Mouse (Mus musculus) neural tube, embryonic 15.5 days (tissue): ENCODE results near the gene Pcp4l1. TPM values are rescaled to one million over a fixed set of nuclear protein-coding genes. Genes with fewer than 3 reads are reported as not detected.

Experiments used
- ATAC-seq: fragments of 200-750 bp; cut with Nextera tagmentation; 2 replicates; pipeline ENCODE4 v1.8.0; 2017; ENCODE audit warnings: mild to moderate bottlenecking, moderate TSS enrichment, moderate library complexity; ENCODE audit not compliant: low FRiP score
- H3K27ac ChIP-seq: fragments of 300-500 bp; sonication (generic); replicated peaks from 2 replicates; pipeline ENCODE4 v1.5.1; 2015; ENCODE audit warnings: mild to moderate bottlenecking, inconsistent platforms
- H3K27me3 ChIP-seq: fragments of 300-500 bp; sonication (generic); replicated peaks from 2 replicates; pipeline ENCODE4 v1.6.1; 2015; ENCODE audit warnings: inconsistent platforms
- H3K36me3 ChIP-seq: fragments of 300-500 bp; sonication (generic); 2 replicates; pipeline ENCODE4 v1.6.1; 2015; ENCODE audit warnings: inconsistent platforms
- H3K4me1 ChIP-seq: fragments of 300-500 bp; sonication (generic); 2 replicates; pipeline ENCODE4 v1.6.1; 2015; ENCODE audit warnings: inconsistent platforms
- H3K4me2 ChIP-seq: fragments of 300-500 bp; sonication (generic); 2 replicates; pipeline ENCODE4 v1.6.1; 2015; ENCODE audit warnings: inconsistent platforms, mild to moderate bottlenecking, moderate library complexity
- H3K4me3 ChIP-seq: fragments of 300-500 bp; sonication (generic); replicated peaks from 2 replicates; pipeline ENCODE4 v1.5.1; 2015; ENCODE audit warnings: mild to moderate bottlenecking, inconsistent platforms
- H3K9ac ChIP-seq: fragments of 300-500 bp; sonication (generic); replicated peaks from 2 replicates; pipeline ENCODE4 v1.6.1; 2015; ENCODE audit warnings: mild to moderate bottlenecking, inconsistent platforms
- H3K9me3 ChIP-seq: fragments of 300-500 bp; sonication (generic); replicated peaks from 2 replicates; pipeline ENCODE4 v1.6.1; 2016; ENCODE audit warnings: inconsistent platforms
- WGBS: fragments of 180-500 bp; shearing (Covaris S2); methylation state at CpG from one replicate; pipeline ENCODE4 v1.1.7; 2015; ENCODE audit warnings: mixed read lengths; 5-methylcytosine and 5-hydroxymethylcytosine counted together
- polyA plus RNA-seq: library from polyadenylated mRNA; unstranded; fragments of >200 nt; fragmentation: Nextera tagmentation; extraction: Ambion mirVana; gene quantifications from 2 replicates; pipeline ENCODE4 v1.2.1, GENCODE M21; 2015

Gene Pcp4l1
- polyA plus RNA-seq, 1 experiment from 2014 or later = 34.0 TPM

DNA sequence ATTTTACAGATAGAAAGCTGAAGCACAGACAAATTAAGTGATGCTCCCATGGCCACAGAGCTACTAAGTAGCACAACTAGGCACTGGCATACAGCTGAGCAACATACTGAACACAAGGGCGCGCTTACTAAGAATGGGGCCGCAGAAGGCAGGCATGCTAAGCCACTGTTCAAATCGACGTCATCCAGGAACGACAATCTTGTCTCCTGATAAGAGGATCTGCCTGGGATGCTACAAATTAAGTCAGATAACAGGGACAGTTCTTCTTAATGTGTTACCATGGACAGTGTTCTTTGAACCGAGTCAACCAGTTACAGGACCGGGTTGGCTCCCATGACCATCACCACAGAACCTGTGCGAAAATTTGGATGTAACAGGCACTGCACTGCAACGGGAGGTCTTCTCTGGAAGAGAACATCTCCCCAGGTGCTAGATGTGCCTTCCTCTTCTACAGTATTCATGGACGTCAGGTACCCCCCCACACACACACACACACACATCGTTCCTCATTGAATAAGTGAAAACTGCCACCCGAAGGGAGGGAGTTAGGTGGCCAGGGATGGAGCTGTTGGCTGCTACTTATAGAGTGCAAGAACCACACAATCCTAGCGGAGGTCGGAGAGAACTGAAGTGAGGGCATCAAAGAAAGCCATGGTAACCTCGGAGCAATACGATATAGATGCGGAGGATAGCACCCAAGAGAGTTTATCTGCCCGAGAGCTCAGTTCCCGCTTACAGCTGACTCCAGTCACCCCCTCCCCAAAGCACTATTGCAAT is 834 bp downstream of the Pcp4l1 start:
- H3K27ac ChIP-seq = 0 out of 2 replicates have a peak overlapping the region, but pooled peaks have one; percentile 24
- WGBS = 6% methylated on average over 20 of the region's 20 CpGs
- peak overlapping the region; percentile 99 for H3K4me2 ChIP-seq
- peak; percentile 47; the same call in 1 of the 2 replicates for ATAC-seq
- H3K27me3 ChIP-seq = peaks cover 36% of the 10 kb centered on the region
- peak overlapping the region; percentile 61 for H3K9ac ChIP-seq
- H3K36me3 ChIP-seq = no peaks in the 10 kb centered on the region
- no peaks in the 10 kb centered on the region for H3K9me3 ChIP-seq
- peak overlapping the region; percentile 58 for H3K4me3 ChIP-seq
- peaks cover 39% of the 10 kb centered on the region for H3K4me1 ChIP-seq

DNA sequence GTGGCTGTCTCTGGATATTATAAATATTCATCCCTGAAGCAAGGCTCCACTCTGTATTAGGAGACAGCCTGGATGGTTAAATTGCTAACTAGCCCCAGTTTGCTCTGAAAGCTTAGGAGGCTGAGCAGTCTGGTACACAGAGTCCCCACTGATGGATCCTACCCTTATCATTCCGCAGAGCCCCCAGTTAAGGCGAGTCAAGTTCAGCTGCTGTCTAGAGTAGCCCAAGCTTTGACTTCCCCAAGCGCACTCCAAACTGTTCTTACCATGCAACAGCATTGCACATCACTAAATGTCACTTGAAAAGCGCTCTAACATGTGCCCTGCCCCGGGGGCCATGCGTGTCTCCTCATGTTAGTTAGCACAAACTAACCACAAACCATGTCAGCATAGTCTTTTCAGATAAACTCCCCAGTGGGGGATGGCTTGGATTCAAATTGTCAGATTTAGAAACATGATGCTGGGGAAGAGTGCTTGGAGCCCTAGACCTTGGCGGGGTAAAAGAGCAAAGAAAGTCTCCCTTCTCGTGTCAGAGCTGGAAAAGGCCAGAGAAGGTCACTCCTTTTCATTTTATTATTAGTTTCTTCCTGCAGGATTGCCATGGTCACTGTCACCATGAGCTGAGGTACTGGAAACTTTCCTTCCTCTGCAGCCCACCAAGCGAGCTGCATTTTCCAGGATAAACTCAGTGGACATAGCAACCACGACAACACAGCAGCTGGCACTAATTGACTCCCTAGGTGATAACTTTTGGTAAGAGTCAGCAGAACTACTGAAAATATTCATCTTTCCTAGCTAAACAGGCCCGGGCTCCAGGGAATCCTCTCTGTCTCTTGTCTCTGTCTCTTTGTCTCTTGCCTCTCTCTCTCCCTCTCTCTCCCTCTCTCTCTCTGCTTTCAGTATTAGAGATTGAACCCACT is 1.9 kb downstream of the Pcp4l1 start:
- H3K4me3 ChIP-seq = peak overlapping the region; percentile 58
- peak overlapping the region; percentile 99 for H3K4me2 ChIP-seq
- peak overlapping the region; percentile 51 for H3K27ac ChIP-seq
- peaks cover 46% of the 10 kb centered on the region for H3K4me1 ChIP-seq
- H3K9ac ChIP-seq = no peak overlapping the region
- peaks cover 36% of the 10 kb centered on the region for H3K27me3 ChIP-seq
- no peak; the same call in 1 of the 2 replicates for ATAC-seq
- 28% methylated on average over 11 of the region's 11 CpGs for WGBS
- no peaks in the 10 kb centered on the region for H3K36me3 ChIP-seq
- no peaks in the 10 kb centered on the region for H3K9me3 ChIP-seq

DNA sequence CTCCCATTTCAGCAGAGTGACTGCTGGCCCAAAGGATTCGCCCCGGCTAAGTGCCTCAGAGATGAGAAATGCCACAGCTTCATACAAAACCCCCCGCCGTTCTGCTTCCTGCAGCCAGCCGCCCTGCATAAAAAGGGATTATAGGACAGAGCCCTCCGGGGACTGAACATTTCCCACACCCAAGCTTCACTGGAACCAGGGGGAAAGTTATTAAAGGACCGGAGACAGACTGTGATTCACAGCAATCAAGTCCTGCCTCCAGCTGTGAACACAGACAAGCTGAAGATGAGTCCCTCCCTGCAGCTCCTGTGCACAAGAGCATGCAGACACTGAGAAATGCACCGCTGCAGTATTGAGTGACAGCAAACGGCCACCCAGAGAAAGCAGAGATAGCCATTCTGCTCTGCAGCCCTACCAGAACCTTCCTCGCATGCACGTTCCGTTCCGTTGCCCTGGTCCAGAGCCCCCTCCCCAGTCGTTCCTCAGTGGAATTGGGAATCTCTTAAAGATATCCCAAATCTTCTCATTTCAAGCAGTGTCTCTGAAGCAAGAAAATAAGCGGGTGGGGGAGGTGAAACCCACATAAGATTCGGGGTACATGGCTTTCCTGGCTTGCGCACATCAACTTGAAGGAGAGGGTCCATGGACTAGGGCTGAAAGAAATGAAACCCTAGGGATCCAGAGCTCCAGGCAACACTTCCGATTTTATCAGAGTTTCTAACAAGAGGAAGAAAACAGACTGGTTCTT is 2.8 kb downstream of the Pcp4l1 start:
- peaks cover 36% of the 10 kb centered on the region for H3K27me3 ChIP-seq
- H3K9me3 ChIP-seq = no peaks in the 10 kb centered on the region
- peak overlapping the region; percentile 51 for H3K27ac ChIP-seq
- peak overlapping the region; percentile 99 for H3K4me2 ChIP-seq
- WGBS = 4% methylated on average over 18 of the region's 18 CpGs
- H3K9ac ChIP-seq = peak overlapping the region; percentile 44
- ATAC-seq = peak; percentile 21; the same call in 1 of the 2 replicates
- H3K4me3 ChIP-seq = peak overlapping the region; percentile 58
- peaks cover 55% of the 10 kb centered on the region for H3K4me1 ChIP-seq
- no peaks in the 10 kb centered on the region for H3K36me3 ChIP-seq

DNA sequence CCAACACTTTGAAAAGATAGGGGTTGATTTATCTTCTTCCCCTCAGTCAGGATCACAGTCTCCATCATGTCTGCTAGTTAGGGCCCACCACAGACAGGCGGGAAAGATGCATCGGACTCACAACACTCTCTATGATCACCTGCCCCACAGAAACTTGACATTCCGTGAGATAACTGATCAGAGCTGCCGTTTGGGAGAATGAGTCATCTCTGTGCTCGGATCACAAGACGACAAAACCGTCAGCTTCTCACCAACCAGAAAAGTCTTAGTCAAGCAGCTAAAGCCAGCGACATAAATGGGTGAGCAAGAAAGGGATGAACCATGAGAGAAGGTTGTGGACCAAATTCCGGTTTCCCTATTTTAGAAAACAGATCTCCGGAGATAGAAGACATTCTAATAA is 3.8 kb downstream of the Pcp4l1 start:
- Histone ChIP-seq H3K9me3 (no peaks in the 10 kb centered on the region), H3K9ac (no peak overlapping the region), H3K4me3 (no peak overlapping the region), H3K4me1 (peaks cover 58% of the 10 kb centered on the region), H3K27ac (0 out of 2 replicates have a peak overlapping the region, but pooled peaks have one; percentile 23), H3K36me3 (no peaks in the 10 kb centered on the region), H3K27me3 (peaks cover 28% of the 10 kb centered on the region), H3K4me2 (peak overlapping the region; percentile 99)
- ATAC-seq = no peak
- WGBS = 50% methylated on average over 10 of the region's 10 CpGs

DNA sequence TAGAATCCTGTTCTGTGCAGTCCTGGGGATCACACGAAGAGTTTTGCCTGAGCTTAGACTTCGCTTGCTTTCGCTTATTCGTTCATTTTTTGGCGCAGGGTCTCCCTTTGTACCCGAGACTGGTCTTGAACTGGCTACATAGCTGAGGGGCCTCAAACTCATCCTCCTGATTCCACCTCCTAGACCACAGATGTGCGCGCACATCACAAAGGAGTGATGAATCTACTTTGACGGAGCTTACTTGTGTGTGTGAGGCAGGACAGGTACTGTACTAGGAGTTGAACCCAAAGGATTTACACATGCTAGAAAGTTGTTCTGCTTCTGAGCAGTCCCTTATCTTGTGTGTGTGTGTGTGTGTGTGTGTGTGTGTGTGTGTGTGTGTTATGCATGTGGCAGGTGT is 5.2 kb downstream of the Pcp4l1 start:
- ATAC-seq = no peak
- Histone ChIP-seq H3K27ac (no peak overlapping the region), H3K9ac (no peak overlapping the region), H3K4me3 (no peak overlapping the region), H3K4me1 (peaks cover 58% of the 10 kb centered on the region), H3K27me3 (peaks cover 19% of the 10 kb centered on the region), H3K4me2 (no peak overlapping the region), H3K36me3 (no peaks in the 10 kb centered on the region), H3K9me3 (no peaks in the 10 kb centered on the region)
- WGBS = 97% methylated on average over 9 of the region's 9 CpGs

DNA sequence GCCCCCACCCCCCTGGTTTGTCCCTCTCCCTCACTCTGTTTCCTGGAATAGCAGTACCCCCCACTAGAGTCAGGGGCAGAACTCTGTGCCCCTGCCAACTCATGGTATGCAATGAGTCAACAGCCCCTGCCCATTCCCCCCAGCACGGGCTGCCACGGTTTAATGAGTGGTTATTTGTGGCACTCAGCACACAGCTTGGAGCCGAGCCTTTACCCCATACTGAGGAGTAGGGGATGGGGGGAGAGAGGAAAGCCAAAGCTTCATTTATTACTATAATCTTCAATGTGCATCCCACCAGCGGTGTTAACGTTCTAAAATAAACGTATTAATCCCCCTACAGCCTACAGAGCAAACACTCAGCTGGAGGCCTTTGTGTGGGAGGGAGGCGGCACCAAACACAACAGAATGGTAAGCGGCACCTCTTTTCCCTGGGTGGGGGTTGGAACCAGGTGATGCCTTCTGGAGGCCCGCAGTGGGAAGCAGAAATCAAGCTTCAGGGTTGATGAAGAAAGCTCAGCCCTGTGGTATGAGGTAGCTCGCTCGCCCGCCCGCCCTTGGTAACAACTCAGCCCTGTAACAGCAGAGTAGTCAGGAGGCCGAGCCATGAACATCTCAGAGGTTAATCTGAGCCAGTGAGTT is 6.5 kb downstream of the Pcp4l1 start:
- Histone ChIP-seq H3K9me3 (no peaks in the 10 kb centered on the region), H3K36me3 (no peaks in the 10 kb centered on the region), H3K27ac (no peak overlapping the region), H3K9ac (no peak overlapping the region), H3K4me1 (peaks cover 54% of the 10 kb centered on the region), H3K4me3 (no peak overlapping the region), H3K4me2 (peak overlapping the region; percentile 9; the same call in 1 of the 2 replicates), H3K27me3 (peaks cover 8% of the 10 kb centered on the region)
- 30% methylated on average over 14 of the region's 14 CpGs for WGBS
- ATAC-seq = peak; percentile 28; the same call in 1 of the 2 replicates

DNA sequence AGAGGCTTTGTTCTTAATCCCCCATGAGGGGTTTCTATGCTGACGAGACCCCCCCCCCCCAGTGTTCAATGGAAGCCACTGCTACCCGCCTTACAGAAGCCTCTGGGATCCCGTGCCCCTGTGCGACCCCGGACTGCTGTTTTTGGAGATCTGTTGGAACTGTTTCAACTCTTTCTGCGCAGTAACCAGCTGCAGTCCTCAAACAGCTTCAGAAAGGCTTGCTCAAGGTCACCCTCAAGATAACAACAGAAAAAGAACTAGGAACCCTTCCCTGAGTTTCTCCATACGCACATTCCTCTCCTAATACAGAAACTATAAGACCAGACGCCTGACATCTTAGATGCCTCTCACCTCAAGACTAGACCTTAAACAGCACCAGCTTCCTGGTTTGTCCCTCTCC is 7.0 kb downstream of the Pcp4l1 start:
- H3K4me1 ChIP-seq = peaks cover 49% of the 10 kb centered on the region
- no peak overlapping the region for H3K4me3 ChIP-seq
- no peaks in the 10 kb centered on the region for H3K36me3 ChIP-seq
- peaks cover 2% of the 10 kb centered on the region for H3K27me3 ChIP-seq
- H3K9me3 ChIP-seq = no peaks in the 10 kb centered on the region
- peak overlapping the region; percentile 9; the same call in 1 of the 2 replicates for H3K4me2 ChIP-seq
- ATAC-seq = no peak
- H3K9ac ChIP-seq = no peak overlapping the region
- no peak overlapping the region for H3K27ac ChIP-seq
- WGBS = 16% methylated on average over 8 of the region's 8 CpGs

DNA sequence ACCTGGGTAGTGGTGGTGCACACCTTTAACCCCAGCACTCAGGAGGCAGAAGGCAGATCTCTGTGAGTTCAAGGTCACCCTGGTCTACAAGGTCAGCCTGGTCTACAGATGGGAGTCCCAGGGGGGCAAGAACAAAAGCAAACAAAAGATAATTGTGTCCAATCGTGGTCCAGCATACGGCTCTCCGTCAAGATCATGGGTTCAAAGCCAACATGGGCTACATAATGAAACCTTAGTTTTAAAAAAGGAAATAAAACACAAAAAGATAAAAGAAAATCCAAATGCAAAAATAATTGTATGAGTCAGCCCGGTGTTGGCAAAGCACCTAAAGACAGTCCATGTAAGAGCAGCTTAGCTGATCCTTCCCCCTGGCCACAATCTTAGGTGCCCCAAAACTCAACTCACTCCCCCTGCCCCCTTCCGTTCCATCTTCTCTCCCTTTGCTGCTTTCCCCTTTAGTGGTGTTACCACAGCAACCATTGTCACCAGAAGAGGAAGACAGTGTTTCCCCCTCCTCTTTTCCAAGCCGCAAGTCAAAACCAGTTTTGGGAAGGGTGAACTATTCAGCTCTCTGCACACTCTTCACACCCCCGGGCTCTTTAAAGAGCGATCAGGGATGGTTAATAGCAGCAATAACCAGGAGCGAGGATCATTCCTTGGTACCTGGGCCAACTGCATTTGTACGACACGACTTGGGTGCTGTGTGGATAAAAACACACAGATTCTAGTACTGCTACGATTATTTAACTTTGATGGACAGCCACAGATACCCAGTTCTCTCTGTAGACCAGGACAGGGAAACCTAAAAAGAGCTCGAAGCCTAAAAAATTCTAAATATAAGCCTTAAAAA is 8.0 kb downstream of the Pcp4l1 start:
- Histone ChIP-seq H3K9ac (no peak overlapping the region), H3K4me2 (peak overlapping the region; percentile 9; the same call in 1 of the 2 replicates), H3K27ac (no peak overlapping the region), H3K27me3 (no peaks in the 10 kb centered on the region), H3K4me3 (no peak overlapping the region), H3K4me1 (peaks cover 39% of the 10 kb centered on the region), H3K9me3 (no peaks in the 10 kb centered on the region), H3K36me3 (no peaks in the 10 kb centered on the region)
- 24% methylated on average over 13 of the region's 13 CpGs for WGBS
- no peak for ATAC-seq

DNA sequence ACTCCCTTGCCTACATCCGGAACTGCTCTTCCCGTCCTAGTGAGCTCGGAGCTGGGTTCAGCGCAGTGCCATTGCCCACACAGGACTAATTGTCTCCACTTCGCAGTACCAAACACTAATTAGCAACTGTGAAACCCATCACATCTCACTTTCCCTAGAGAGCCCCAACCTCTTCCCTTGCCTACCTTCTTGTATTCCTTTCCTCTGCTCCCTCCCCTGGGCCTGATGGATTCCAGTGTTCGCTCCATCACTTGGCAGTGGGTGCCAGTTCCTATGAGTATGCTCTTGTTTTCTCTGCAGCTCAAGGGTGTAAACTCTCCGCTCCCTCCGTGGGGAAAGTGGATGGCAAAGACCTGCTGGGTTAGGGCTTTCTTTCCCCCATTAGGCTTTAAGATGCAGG is 10.4 kb downstream of the Pcp4l1 start:
- 50% methylated on average over 8 of the region's 8 CpGs for WGBS
- ATAC-seq = peak; percentile 62

DNA sequence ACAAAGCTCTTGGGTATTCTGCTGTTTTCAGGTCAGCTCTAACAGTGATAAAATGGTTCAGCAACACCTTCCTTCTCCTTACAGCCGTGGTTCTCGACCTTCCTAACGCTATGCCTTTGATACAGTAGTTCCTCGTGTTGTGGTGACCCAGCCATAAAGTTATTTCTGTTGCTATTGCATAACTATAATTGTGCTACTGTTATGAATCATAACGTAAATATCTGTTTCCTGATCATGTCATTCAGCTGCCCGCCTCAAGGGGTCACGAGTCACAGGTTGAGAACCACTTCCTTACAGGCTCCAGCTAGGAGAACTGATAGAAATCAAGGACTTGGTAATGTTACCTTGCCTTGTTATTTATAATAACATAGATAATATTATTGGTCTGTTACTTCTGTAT is 11.8 kb downstream of the Pcp4l1 start:
- H3K9me3 ChIP-seq = no peaks in the 10 kb centered on the region
- no peak overlapping the region for H3K9ac ChIP-seq
- no peaks in the 10 kb centered on the region for H3K36me3 ChIP-seq
- H3K4me1 ChIP-seq = peaks cover 25% of the 10 kb centered on the region
- H3K4me2 ChIP-seq = no peak overlapping the region
- no peaks in the 10 kb centered on the region for H3K27me3 ChIP-seq
- no peak overlapping the region for H3K4me3 ChIP-seq
- ATAC-seq = no peak
- 83% methylated on average over 7 of the region's 7 CpGs for WGBS
- no peak overlapping the region for H3K27ac ChIP-seq

More for the DNA sequence above, 10.4 kb downstream of the Pcp4l1 start:
- H3K9ac ChIP-seq = no peak overlapping the region
- H3K4me1 ChIP-seq = peaks cover 30% of the 10 kb centered on the region
- H3K36me3 ChIP-seq = no peaks in the 10 kb centered on the region
- no peak overlapping the region for H3K4me3 ChIP-seq
- no peak overlapping the region; the same call in 1 of the 2 replicates for H3K27ac ChIP-seq
- no peaks in the 10 kb centered on the region for H3K27me3 ChIP-seq
- H3K9me3 ChIP-seq = no peaks in the 10 kb centered on the region
- H3K4me2 ChIP-seq = peak overlapping the region; percentile 1; the same call in 1 of the 2 replicates
